25 mouse cellular contexts compared by ENCODE assay signal in the genomic region with DNA sequence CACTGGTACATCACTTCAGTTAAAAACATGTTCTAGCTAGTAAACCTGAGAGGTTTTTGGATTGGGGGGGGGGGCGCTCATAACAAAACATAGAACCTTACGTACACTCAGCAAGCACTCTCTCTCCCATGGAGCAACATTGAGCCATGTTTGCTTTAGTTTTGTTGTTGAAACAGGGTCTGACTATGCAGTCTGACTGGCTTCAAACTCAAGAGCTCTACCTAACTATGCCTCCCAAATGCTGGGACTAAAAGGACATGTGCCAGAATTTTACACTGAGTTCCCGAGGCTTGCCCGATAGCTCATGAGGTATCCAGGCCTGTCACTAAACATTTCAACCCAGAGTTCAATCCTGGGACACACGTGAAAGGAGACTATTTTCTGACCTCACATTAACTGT.
"Had no signal": no experiment of that assay in that cellular context is flagged by ENCODE, and none has a peak within 500 bp of the region (broad histone marks: within the 10 kb centered on the region; RNA-seq: fewer than 3 reads in every experiment).

No protein-coding gene starts in this region.

- H3K4me1 ChIP-seq: heart, embryonic 10.5 days; hindbrain, embryonic 12.5 days; limb, embryonic 12.5 days had no signal

- DNase-seq: gastrocnemius, adult 2 months; gastrocnemius, postnatal 10 days; gastrocnemius, postnatal 25 days; heart, adult 2 months; heart, postnatal 10 days; heart, postnatal 4 days; kidney, adult 18-20 months; kidney, adult 8-10 months; kidney, postnatal 10 days; kidney, postnatal 25 days; kidney, postnatal 4 days; liver, embryonic 13.5 days had no signal

- H3K4me3 ChIP-seq: gastrocnemius, adult 2 months; heart, adult 2 months; heart, embryonic 10.5 days; heart, embryonic 12.5 days; hindbrain, embryonic 10.5 days; hindbrain, embryonic 12.5 days; intestine, embryonic 15.5 days; layer of hippocampus, adult 2 months; left cerebral cortex, adult 2 months; limb, embryonic 10.5 days; limb, embryonic 12.5 days; liver, embryonic 13.5 days had no signal

- H3K4me2 ChIP-seq: heart, embryonic 12.5 days; hindbrain, embryonic 12.5 days; hindbrain, embryonic 14.5 days; intestine, embryonic 15.5 days; limb, embryonic 12.5 days; liver, embryonic 13.5 days had no signal

- H3K9me3 ChIP-seq: heart, embryonic 10.5 days; heart, embryonic 12.5 days; hindbrain, embryonic 10.5 days; hindbrain, embryonic 12.5 days; intestine, embryonic 15.5 days; limb, embryonic 10.5 days; limb, embryonic 12.5 days; liver, embryonic 13.5 days had no signal

- ATAC-seq: hindbrain, embryonic 16.5 days; inflammation-experienced regulatory T-cells, adult 6 months; intestine, embryonic 15.5 days; intestine, postnatal 0 days had no signal

- H3K27ac ChIP-seq: gastrocnemius, adult 2 months; heart, adult 2 months; heart, embryonic 10.5 days; hindbrain, embryonic 10.5 days; hindbrain, embryonic 12.5 days; hindbrain, embryonic 14.5 days; intestine, embryonic 15.5 days; layer of hippocampus, adult 2 months; left cerebral cortex, adult 2 months; limb, embryonic 10.5 days; limb, embryonic 12.5 days; liver, embryonic 13.5 days had no signal

- H3K27me3 ChIP-seq: heart, embryonic 12.5 days; hindbrain, embryonic 12.5 days; intestine, embryonic 15.5 days; limb, embryonic 12.5 days; liver, embryonic 13.5 days had no signal

- H3K9ac ChIP-seq: heart, embryonic 12.5 days; hindbrain, embryonic 12.5 days; hindbrain, embryonic 14.5 days; intestine, embryonic 15.5 days; limb, embryonic 12.5 days; liver, embryonic 13.5 days had no signal
